Mouse (Mus musculus): ENCODE measurements around the gene Defb22. TPM values are rescaled to one million over a fixed set of nuclear protein-coding genes. Genes with fewer than 3 reads are reported as not detected.
A peak's percentile ranks its signal among the peaks of the same experiment; 100 is the strongest.

The Defb22 gene
- polyA plus RNA-seq, 1 experiment from 2014 or later = not detected

DNA sequence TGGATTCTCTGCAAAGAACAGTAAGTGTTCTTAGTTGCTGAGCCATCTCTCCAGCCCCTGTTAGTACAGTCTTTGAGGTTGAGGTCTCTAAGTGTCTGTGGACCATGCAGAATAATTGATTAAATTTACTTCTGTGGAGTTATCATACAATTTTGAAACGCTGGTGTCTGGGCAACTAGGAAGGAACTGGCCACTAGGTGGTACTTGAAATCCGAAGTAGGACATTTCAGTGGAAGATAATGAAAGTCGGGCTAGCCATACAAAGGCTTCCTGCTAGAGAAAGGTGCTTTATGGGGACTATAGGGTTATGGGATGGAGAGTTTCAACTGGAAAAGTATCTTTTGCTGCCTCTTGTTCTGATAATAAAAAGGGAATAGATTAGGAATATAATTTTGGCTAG is 17.5 kb downstream of the Defb22 start:
- Histone ChIP-seq H3K4me2 (no peak overlapping the region), H3K27ac (no peak overlapping the region), H3K36me3 (no peaks in the 10 kb centered on the region), H3K9me3 (no peaks in the 10 kb centered on the region), H3K4me1 (no peaks in the 10 kb centered on the region), H3K4me3 (no peak overlapping the region), H3K27me3 (no peaks in the 10 kb centered on the region), H3K9ac (no peak overlapping the region)
- 27% methylated on average over 3 of the region's 3 CpGs for WGBS
- no peak for ATAC-seq (ENCODE audit: insufficient number of reproducible peaks, low FRiP score, low TSS enrichment, low read depth)

DNA sequence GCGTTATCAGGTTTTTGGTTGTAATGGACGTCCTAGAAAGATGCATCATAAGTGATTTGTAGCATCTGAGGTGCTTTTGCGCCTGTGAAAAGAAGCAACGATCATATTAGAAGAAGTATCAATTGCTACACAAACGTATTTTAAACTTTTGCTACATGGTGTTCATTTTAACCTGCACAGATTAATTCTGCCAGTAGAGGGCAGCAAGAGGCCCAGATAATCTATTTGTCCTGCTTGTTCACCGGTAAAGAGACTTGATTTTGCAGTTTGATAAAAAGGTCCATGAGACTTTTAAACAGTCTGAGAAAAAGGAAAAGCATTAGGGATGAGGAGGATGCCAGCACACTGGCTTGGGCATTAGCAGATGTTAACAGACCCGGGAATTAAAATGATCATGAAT is 19.0 kb downstream of the Defb22 start:
- Histone ChIP-seq H3K4me1 (no peaks in the 10 kb centered on the region), H3K4me2 (no peak overlapping the region), H3K4me3 (no peak overlapping the region), H3K9ac (no peak overlapping the region), H3K9me3 (no peaks in the 10 kb centered on the region), H3K36me3 (no peaks in the 10 kb centered on the region), H3K27me3 (no peaks in the 10 kb centered on the region), H3K27ac (no peak overlapping the region)
- 28% methylated on average over 7 of the region's 7 CpGs for WGBS
- ATAC-seq (ENCODE audit: insufficient number of reproducible peaks, low FRiP score, low TSS enrichment, low read depth) = no peak

DNA sequence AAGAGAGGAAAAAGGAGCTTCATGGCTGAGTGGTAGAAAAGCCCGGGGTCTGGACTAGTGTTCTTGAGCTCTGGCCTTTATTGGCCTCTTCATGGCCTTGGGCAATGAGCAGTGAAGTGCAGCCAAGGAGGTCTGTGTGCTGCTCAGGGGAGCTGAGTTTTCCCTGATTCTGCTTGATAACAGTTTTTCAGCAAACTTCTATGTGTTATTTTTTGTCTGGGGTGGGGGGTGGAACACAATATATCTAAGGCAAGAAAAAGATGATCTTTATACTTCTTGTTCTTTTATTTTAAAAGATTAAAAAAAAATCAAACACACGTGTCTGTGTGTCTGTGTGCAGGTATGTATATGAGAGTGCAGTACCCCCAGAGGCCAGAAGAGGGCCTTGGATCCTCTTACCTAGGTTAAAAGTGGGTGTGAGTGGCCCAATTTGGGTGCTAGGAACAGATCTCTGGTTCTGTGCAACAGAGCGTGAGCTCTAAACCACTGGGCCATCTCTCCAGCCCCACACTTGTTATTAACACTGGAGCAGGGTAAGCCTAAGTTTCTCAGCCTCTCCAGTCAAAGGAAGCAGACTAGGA is 25.3 kb downstream of the Defb22 start, which contains the start of gene Defb23:
Defb23 (minus strand) TSS at position 51 of the 581 bp plus-strand sequence.
- H3K4me3 ChIP-seq = no peak within 1 kb of the TSS
- WGBS = 83% methylated on average over 3 of the region's 3 CpGs
- H3K4me1 ChIP-seq = no peaks in the 10 kb centered on the region
- no peak for ATAC-seq (ENCODE audit: insufficient number of reproducible peaks, low FRiP score, low TSS enrichment, low read depth)
- H3K4me2 ChIP-seq = no peak within 1 kb of the TSS
- H3K27ac ChIP-seq = no peak within 1 kb of the TSS
- no peaks in the 10 kb centered on the region for H3K27me3 ChIP-seq
- H3K9me3 ChIP-seq = no peaks in the 10 kb centered on the region
- no peak within 1 kb of the TSS for H3K9ac ChIP-seq
- no peaks in the 10 kb centered on the region for H3K36me3 ChIP-seq

DNA sequence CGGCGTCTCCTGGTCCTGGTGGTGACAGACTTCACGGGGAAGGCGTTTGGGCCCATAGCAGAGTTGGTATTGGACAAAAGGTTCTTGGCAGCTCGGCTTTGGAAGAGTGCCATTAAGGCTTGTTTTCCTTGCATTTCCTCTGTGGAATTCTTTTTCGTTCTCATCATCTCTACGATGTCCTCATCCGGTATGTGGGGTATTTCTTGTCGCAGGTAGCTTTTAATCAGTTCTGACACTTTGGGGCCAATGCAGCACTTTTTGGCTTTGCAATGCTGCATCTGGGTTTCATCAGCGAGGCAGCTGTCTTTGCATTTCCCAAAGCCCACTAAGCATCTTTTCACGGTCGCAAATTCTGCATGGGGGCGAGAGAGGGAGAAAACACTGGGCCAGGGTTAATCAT is 30.7 kb downstream of the Defb22 start:
- H3K9me3 ChIP-seq = no peaks in the 10 kb centered on the region
- no peak for ATAC-seq (ENCODE audit: insufficient number of reproducible peaks, low FRiP score, low TSS enrichment, low read depth)
- 39% methylated on average over 13 of the region's 13 CpGs for WGBS
- no peaks in the 10 kb centered on the region for H3K36me3 ChIP-seq
- no peak overlapping the region for H3K4me2 ChIP-seq
- no peaks in the 10 kb centered on the region for H3K4me1 ChIP-seq
- no peak overlapping the region for H3K27ac ChIP-seq
- no peaks in the 10 kb centered on the region for H3K27me3 ChIP-seq
- H3K4me3 ChIP-seq = no peak overlapping the region
- no peak overlapping the region for H3K9ac ChIP-seq

DNA sequence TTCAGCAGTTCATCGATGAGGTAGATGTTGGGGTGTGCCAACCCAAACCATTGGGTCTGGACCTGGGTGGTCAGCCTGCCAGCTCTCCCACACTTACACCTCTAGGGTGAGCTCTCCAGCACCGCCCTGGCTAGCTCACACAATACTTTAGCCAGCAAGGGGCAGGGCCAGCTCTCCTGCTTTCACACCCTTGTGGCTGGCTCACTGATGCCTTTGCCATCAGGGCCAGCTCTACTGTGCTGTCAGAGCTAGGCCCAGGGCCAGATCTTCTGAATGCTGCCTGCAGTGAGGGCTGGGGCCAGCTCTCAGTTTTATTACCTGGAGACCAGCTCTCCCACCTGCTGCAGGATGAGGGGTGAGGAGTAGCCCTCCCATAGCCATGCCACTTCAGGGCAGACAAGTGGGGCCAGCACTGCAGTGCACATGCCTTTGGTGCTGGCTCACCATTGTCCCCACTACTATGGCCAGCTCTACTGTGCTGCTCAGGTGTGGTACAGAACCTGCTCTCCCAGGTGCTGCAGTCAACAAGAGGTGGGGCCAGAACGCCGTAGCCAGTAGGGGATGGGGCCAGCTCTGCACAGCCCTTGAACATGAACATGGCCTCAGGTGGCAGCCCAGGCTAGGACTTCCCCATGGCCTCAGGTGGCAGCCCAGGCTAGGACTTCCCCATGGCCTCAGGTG is 37.7 kb downstream of the Defb22 start:
- no peaks in the 10 kb centered on the region for H3K9me3 ChIP-seq
- no peak overlapping the region for H3K27ac ChIP-seq
- 0 out of 2 replicates have a peak, but pooled peaks have one; percentile 40 for ATAC-seq (ENCODE audit: insufficient number of reproducible peaks, low FRiP score, low TSS enrichment, low read depth)
- WGBS = 69% methylated on average over 4 of the region's 4 CpGs
- H3K9ac ChIP-seq = no peak overlapping the region
- no peaks in the 10 kb centered on the region for H3K27me3 ChIP-seq
- H3K36me3 ChIP-seq = no peaks in the 10 kb centered on the region
- H3K4me3 ChIP-seq = no peak overlapping the region
- H3K4me1 ChIP-seq = no peaks in the 10 kb centered on the region; the same call in 1 of the 2 replicates
- H3K4me2 ChIP-seq = no peak overlapping the region

DNA sequence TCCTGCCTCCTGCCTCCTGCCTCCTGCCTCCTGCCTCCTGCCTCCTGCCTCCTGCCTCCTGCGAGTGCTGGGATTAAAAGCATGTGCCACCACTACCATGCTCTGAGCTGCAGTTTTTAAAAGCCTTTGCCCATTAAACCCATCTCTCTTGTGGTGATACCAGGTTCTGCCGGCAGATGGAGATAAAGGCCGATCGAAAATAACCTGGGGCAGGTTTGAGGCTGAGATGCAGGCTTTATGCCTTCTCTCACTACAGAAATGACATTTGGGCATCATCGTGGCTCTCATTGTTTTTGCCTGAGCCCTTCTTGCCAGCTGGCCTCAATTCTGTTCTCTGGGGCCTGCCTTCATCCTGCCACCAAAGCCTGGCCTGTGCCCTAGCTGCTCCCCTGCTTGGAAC is 39.7 kb downstream of the Defb22 start:
- Histone ChIP-seq H3K4me2 (no peak overlapping the region), H3K9ac (no peak overlapping the region), H3K4me3 (no peak overlapping the region), H3K27ac (no peak overlapping the region), H3K36me3 (no peaks in the 10 kb centered on the region), H3K27me3 (no peaks in the 10 kb centered on the region), H3K4me1 (no peaks in the 10 kb centered on the region; the same call in 1 of the 2 replicates), H3K9me3 (no peaks in the 10 kb centered on the region)
- WGBS = 7% methylated on average over 5 of the region's 5 CpGs
- ATAC-seq (ENCODE audit: insufficient number of reproducible peaks, low FRiP score, low TSS enrichment, low read depth) = no peak

DNA sequence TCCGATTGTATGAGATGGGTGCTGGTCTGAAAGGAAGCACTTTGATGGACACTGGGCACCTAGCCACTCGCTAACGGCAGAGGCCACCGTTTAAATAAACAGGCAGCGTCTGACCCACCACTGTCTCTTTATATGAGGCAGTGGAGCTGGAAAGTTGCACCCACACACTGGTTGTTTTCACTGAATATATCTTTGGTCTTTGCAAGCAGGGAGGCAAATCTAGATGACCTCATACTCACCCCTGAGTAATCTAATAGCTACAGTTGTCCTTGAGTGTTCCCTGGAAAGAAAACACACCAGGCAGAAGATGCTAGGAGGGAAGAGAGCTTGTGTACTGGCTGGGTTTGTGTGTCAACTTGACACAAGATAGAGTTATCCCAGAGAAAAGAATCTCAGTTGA is 42.5 kb downstream of the Defb22 start:
- Histone ChIP-seq H3K27me3 (no peaks in the 10 kb centered on the region), H3K9ac (no peak overlapping the region), H3K36me3 (no peaks in the 10 kb centered on the region), H3K4me3 (no peak overlapping the region), H3K4me1 (no peaks in the 10 kb centered on the region; the same call in 1 of the 2 replicates), H3K4me2 (no peak overlapping the region), H3K9me3 (no peaks in the 10 kb centered on the region), H3K27ac (no peak overlapping the region)
- WGBS = 46% methylated on average over 5 of the region's 5 CpGs
- no peak for ATAC-seq (ENCODE audit: insufficient number of reproducible peaks, low FRiP score, low TSS enrichment, low read depth)

DNA sequence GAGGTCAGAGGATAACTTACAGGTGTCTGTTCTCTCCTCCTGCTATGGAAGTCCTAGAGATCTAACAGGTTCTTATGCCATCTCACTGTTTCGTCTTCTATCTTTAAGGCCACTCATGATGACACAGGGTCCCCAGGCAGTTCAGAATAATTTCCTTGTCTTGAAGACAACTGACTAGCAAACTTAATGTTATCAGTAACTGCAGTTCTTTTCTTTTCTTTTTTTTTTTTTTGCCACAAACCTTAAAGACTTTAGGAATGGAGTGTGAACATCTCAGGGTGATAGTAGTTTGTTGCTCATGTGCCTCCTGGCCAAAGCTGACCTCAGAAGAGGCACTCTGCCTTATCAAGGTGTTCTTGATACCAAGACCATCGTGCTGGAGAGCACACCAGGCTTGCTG is 43.3 kb downstream of the Defb22 start:
- H3K4me3 ChIP-seq = no peak overlapping the region
- no peak for ATAC-seq (ENCODE audit: insufficient number of reproducible peaks, low FRiP score, low TSS enrichment, low read depth)

DNA sequence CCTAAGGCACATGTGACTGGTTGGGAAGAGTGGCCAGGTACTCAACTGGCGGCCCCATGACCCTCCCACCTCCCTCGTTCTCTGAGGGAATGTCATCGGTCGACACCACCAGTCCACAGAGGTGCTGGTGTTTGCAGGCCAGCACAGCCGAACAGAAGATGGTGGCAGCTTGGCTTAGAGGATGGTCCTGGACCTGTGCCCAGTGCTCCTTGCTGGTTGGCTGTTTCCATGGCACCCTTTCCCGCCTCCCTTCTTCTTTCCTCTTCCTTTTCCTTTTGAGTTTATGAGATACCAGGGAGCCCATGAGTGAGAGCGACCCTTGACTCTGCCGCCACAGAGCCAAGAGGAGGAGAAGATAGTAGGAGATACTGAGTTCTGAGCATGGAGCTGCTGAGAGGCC is 46.7 kb downstream of the Defb22 start:
- H3K4me3 ChIP-seq = no peak overlapping the region
- H3K27me3 ChIP-seq = no peaks in the 10 kb centered on the region
- ATAC-seq (ENCODE audit: insufficient number of reproducible peaks, low FRiP score, low TSS enrichment, low read depth) = no peak
- H3K9ac ChIP-seq = no peak overlapping the region
- 85% methylated on average over 8 of the region's 8 CpGs for WGBS
- H3K4me1 ChIP-seq = no peaks in the 10 kb centered on the region
- no peaks in the 10 kb centered on the region for H3K9me3 ChIP-seq
- H3K4me2 ChIP-seq = no peak overlapping the region
- no peak overlapping the region for H3K27ac ChIP-seq
- H3K36me3 ChIP-seq = no peaks in the 10 kb centered on the region

More for the DNA sequence above, 43.3 kb downstream of the Defb22 start:
- H3K4me2 ChIP-seq = no peak overlapping the region
- no peaks in the 10 kb centered on the region for H3K36me3 ChIP-seq
- 64% methylated on average over 2 of the region's 2 CpGs for WGBS
- no peak overlapping the region for H3K27ac ChIP-seq
- H3K4me1 ChIP-seq = no peaks in the 10 kb centered on the region
- H3K9ac ChIP-seq = no peak overlapping the region
- no peaks in the 10 kb centered on the region for H3K27me3 ChIP-seq
- no peaks in the 10 kb centered on the region for H3K9me3 ChIP-seq

DNA sequence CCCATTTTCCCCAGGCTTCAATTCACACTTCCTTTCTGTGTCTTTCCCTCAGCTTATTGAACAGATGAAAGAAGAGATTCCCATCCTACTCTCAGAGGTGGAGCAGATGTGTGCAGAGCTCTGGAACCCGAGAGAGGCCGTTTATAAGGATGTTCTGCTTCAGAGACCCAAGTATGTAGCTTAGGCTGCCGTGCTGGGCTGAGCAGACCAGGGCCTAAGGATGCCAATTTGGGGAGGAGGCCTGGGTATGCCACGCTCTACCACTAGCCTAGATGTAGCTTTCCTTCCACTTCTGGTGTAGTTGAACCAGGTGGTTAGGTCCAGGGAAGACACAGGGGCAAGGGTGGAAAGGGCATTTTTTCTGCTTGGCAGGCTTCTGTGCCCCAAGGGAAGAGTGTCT is 47.6 kb downstream of the Defb22 start:
- no peak for ATAC-seq (ENCODE audit: insufficient number of reproducible peaks, low FRiP score, low TSS enrichment, low read depth)
- no peak overlapping the region for H3K4me2 ChIP-seq
- H3K36me3 ChIP-seq = no peaks in the 10 kb centered on the region
- 73% methylated on average over 4 of the region's 4 CpGs for whole genome bisulfite sequencing
- no peak overlapping the region for H3K9ac ChIP-seq
- H3K4me1 ChIP-seq = peaks cover 1% of the 10 kb centered on the region
- H3K4me3 ChIP-seq = no peak overlapping the region
- H3K9me3 ChIP-seq = no peaks in the 10 kb centered on the region
- no peak overlapping the region for H3K27ac ChIP-seq
- H3K27me3 ChIP-seq = no peaks in the 10 kb centered on the region

DNA sequence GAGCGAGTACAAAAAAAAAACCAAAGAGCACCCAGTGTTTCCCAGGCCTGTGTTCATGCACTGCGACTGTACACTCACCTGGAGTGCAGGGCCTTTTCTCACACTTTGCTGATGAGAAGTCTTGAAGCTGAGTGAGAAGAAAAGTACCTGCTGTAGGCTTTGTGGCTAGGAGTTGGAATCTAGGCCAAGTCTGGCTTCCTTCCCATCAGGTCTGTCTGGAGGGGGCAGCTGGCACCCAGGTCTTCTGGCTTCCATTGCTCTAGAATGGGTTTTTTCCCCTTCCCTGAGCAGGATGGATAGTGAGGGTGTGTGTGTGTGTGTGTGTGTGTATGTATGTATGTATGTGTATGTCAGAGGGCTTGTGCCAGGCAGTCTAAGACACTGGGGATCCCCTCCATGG is 50.1 kb downstream of the Defb22 start:
- 83% methylated on average over 2 of the region's 2 CpGs for whole genome bisulfite sequencing
- no peak overlapping the region for H3K27ac ChIP-seq
- H3K36me3 ChIP-seq = no peaks in the 10 kb centered on the region
- no peak overlapping the region for H3K9ac ChIP-seq
- no peak overlapping the region for H3K4me3 ChIP-seq
- no peaks in the 10 kb centered on the region for H3K27me3 ChIP-seq
- H3K4me1 ChIP-seq = peaks cover 5% of the 10 kb centered on the region
- H3K4me2 ChIP-seq = no peak overlapping the region
- H3K9me3 ChIP-seq = no peaks in the 10 kb centered on the region
- ATAC-seq (ENCODE audit: insufficient number of reproducible peaks, low FRiP score, low TSS enrichment, low read depth) = no peak

DNA sequence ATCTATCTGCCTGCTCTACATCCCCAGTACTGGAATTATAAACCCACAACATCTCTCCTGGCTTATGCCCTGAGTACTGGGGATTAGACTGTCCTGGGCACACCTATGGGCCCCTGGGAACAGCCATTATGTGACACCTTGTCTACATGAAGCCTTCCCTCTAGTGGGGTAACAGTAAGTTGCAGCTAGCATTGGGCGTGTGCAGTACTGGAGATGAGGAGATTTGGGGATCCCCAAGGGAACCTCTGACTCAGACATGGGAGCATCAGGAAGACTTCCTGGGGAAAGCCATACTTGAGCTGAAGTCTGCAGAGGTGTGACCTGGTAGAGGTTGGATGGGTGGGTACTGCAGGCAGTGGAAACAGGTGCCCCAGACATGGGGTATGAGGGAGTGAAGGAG is 51.0 kb downstream of the Defb22 start:
- H3K27me3 ChIP-seq = no peaks in the 10 kb centered on the region
- WGBS = 55% methylated on average over 1 of the region's 1 CpGs
- no peak for ATAC-seq (ENCODE audit: insufficient number of reproducible peaks, low FRiP score, low TSS enrichment, low read depth)
- no peaks in the 10 kb centered on the region for H3K36me3 ChIP-seq
- no peak overlapping the region for H3K9ac ChIP-seq
- H3K9me3 ChIP-seq = no peaks in the 10 kb centered on the region
- no peak overlapping the region for H3K27ac ChIP-seq
- no peak overlapping the region for H3K4me2 ChIP-seq
- peaks cover 5% of the 10 kb centered on the region for H3K4me1 ChIP-seq
- no peak overlapping the region for H3K4me3 ChIP-seq
